Mouse (Mus musculus): Measurements from ENCODE around the gene Gm49342. TPM values are rescaled to one million over a fixed set of nuclear protein-coding genes. Genes with fewer than 3 reads are reported as not detected.
A peak's percentile ranks its signal among the peaks of the same experiment; 100 is the strongest.
"Not testable (repeated sequence)": the region's sequence is repeated elsewhere in the genome, so short reads cannot be mapped to it uniquely, and the experiment has no call there.

Gene Gm49342
- polyA plus RNA-seq, 1 experiment from 2014 or later = not detected

DNA sequence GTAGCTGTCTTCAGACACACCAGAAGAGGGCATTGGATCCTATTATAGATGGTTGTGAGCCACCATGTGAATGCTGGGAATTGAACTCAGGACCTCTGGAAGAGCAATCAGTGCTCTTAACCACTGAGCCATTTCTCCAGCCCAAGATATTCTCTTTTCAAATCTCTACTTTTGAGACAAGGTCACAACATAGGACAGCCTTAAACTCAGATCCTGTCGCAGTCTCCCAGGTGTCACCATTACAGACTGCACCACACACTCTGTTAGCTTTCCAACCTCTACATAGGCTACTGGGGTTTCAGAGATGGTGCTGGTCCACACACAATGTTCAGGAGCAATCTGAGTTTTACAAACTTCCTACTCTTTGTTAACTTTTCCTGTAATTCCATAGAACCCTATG lies 20.9 kb upstream of the Gm49342 start:
- peak overlapping the region; percentile 72 for H3K4me3 ChIP-seq
- peaks cover 21% of the 10 kb centered on the region for H3K4me1 ChIP-seq
- ATAC-seq (ENCODE audit: low FRiP score); H3K27ac ChIP-seq; H3K9ac ChIP-seq; H3K27me3 ChIP-seq; H3K9me3 ChIP-seq (replicated peaks): not testable (repeated sequence)
- peak overlapping the region; percentile 74 for H3K4me2 ChIP-seq (replicated peaks)
- 87% methylated on average over 1 of the region's 1 CpGs for WGBS
- H3K36me3 ChIP-seq = peaks cover 27% of the 10 kb centered on the region

DNA sequence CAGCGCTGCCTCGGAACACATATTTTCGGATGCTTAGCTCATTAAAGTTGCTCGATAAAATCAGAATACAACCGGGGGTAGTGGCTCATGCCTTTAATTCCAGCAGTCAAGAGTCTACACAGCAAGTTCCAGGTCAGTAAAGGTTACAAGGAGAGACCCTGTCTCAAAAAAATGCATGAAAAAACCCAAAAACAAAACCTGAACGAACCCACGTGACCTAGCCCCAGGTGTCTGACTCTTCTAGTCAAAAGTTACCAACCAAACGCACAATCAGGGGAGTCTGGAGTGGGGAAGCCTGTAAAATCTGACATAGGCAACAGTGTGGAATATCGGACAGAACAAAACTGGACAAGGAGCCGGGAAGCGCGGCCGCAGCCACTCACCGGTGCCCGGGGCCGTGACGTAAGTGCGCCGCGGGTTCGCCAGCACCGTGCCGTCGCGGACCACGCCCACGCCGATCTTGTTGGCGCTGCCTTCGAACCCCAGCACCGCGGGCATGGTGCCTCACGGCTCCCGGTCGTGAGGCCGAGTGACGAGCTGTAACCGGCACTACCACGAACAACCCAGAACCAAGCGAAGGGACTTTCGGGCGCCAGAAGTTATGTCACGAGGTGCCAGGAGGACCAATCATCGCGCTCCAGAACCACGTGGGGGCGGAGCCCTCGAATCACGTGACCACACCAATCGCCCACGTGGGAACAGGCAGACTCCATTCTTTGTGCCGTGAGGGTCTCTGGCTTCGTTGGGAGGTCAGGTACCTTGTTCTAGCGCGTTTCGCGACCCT lies 19.8 kb upstream of the Gm49342 start, which contains the start of the genes Osgep and Apex1:
Gene Osgep (minus strand): TSS at position 613 of the 784 bp plus-strand sequence.
Gene Apex1 (plus strand): TSS at position 688 of the 784 bp plus-strand sequence.
- peak within 1 kb of the TSS; percentile 90 for H3K27ac ChIP-seq
- H3K36me3 ChIP-seq = peaks cover 31% of the 10 kb centered on the region
- peak; percentile 95 for ATAC-seq (ENCODE audit: low FRiP score)
- peak within 1 kb of the TSS; percentile 78 for H3K9ac ChIP-seq
- no peaks in the 10 kb centered on the region for H3K27me3 ChIP-seq
- peaks cover 25% of the 10 kb centered on the region for H3K4me1 ChIP-seq
- H3K4me3 ChIP-seq = peak within 1 kb of the TSS; percentile 72
- H3K4me2 ChIP-seq (replicated peaks) = peak within 1 kb of the TSS; percentile 74
- H3K9me3 ChIP-seq (replicated peaks) = no peaks in the 10 kb centered on the region
- under 1% methylated on average over 57 of the region's 57 CpGs for WGBS

DNA sequence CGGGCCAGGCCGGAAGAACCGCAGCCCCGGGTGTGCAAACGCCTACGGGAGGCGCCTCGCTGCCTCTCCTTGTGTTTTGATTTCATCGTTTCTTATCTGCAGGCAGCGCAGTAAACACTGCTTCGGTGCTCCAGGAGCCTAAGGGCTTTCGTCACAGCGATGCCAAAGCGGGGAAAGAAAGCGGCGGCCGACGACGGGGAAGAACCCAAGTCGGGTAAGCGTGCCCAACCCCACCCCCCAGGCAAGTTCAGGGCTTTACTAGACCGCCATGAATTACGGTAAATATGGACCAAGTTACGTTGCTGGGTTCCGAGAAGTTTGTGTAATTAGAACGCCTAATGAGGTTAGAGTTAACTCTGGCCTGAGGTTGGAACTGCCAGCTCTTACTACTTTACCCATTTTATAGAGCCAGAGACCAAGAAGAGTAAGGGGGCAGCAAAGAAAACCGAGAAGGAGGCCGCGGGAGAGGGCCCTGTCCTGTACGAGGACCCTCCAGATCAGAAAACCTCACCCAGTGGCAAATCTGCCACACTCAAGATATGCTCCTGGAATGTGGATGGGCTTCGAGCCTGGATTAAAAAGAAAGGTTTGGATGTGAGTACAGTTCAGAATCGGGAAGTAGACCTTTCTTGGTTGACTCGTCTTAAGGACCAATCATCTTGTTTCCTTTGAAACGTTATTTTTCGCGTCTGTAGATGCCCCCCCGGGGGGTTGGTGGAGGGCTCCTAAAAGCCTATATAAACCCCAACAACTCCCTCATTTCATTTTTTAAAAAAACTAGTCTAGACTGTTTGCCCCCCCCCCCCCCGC lies 19.0 kb upstream of the Gm49342 start:
- Histone ChIP-seq H3K4me3 (peak overlapping the region; percentile 72), H3K27me3 (no peaks in the 10 kb centered on the region), H3K9me3 (replicated peaks) (no peaks in the 10 kb centered on the region), H3K4me1 (peaks cover 32% of the 10 kb centered on the region), H3K36me3 (peaks cover 31% of the 10 kb centered on the region), H3K27ac (peak overlapping the region; percentile 90), H3K9ac (peak overlapping the region; percentile 78), H3K4me2 (replicated peaks) (peak overlapping the region; percentile 74)
- WGBS = 2% methylated on average over 38 of the region's 38 CpGs
- ATAC-seq (ENCODE audit: low FRiP score) = peak; percentile 47

DNA sequence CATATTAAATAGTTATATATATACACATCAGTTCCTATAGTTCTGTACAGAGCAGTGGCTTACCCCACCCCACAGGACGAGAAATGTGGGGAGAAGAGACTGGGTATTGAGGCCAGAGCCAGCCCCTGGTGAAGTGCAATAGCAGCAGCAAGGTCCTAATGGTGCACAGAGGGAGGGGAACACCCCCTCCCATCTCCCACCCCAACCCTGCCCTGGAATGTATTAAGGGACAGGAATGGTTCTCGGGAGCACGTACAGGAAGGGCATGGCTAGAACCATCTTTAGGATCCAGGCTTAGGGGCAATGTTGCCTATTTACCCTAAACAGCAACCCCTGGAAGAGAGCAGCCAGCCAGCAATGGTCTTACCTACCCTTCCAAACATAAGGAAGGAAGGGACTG lies 17.0 kb upstream of the Gm49342 start:
- Histone ChIP-seq H3K4me1 (peaks cover 37% of the 10 kb centered on the region), H3K4me3 (no peak overlapping the region), H3K27ac (no peak overlapping the region), H3K4me2 (replicated peaks) (no peak overlapping the region), H3K36me3 (peaks cover 31% of the 10 kb centered on the region), H3K9me3 (replicated peaks) (no peaks in the 10 kb centered on the region), H3K27me3 (no peaks in the 10 kb centered on the region), H3K9ac (no peak overlapping the region)
- no peak for ATAC-seq (ENCODE audit: low FRiP score)
- 82% methylated on average over 3 of the region's 3 CpGs for WGBS

DNA sequence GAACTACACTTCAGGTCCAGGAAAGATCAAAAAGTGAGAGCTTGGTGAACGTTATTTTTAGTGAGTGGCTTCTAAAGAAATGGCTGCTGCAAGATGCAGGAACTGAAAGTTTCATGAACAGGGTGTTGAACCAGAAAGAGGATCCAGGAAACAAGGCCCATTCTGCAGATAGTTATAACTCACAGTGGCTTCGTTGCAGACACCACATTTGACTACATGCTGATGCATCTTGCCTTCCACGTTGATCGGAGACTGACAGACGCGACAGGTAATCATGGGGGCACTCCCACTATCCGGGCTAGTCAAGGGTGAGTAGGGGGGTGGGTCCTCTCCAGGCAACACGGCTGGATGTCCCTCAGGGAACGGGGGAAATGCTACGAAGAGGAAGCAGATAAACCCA lies 14.4 kb upstream of the Gm49342 start:
- Histone ChIP-seq H3K4me3 (peak overlapping the region; percentile 97), H3K4me1 (peaks cover 31% of the 10 kb centered on the region), H3K9me3 (replicated peaks) (no peaks in the 10 kb centered on the region), H3K27ac (peak overlapping the region; percentile 84), H3K9ac (peak overlapping the region; percentile 96), H3K27me3 (no peaks in the 10 kb centered on the region), H3K36me3 (peaks cover 31% of the 10 kb centered on the region), H3K4me2 (replicated peaks) (peak overlapping the region; percentile 85)
- WGBS = 20% methylated on average over 10 of the region's 10 CpGs
- no peak for ATAC-seq (ENCODE audit: low FRiP score)

DNA sequence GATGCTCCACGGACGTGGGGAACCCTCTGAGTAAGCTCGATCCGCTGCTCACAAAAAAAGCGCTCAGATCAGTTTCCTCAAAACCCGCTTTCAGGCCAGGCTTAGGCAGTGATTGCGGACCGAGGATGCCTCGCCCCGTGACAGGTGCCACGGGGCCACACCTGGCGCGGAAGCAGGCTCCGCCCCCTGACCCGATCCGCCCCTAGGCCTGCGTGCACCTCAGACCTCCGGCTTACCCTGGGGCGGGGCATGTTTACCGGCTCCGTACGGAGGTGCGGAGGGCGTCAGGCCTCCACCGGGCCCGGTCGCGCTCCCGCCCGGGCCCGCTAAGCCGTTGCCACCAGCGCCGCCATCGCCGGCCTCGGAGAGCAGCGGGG lies 14.0 kb upstream of the Gm49342 start:
- H3K4me2 ChIP-seq (replicated peaks) = peak overlapping the region; percentile 85
- no peaks in the 10 kb centered on the region for H3K27me3 ChIP-seq
- peak; percentile 59 for ATAC-seq (ENCODE audit: low FRiP score)
- no peaks in the 10 kb centered on the region for H3K9me3 ChIP-seq (replicated peaks)
- peaks cover 31% of the 10 kb centered on the region for H3K4me1 ChIP-seq
- H3K36me3 ChIP-seq = peaks cover 31% of the 10 kb centered on the region
- H3K4me3 ChIP-seq = peak overlapping the region; percentile 97
- peak overlapping the region; percentile 84 for H3K27ac ChIP-seq
- peak overlapping the region; percentile 96 for H3K9ac ChIP-seq
- under 1% methylated on average over 35 of the region's 38 CpGs for WGBS

DNA sequence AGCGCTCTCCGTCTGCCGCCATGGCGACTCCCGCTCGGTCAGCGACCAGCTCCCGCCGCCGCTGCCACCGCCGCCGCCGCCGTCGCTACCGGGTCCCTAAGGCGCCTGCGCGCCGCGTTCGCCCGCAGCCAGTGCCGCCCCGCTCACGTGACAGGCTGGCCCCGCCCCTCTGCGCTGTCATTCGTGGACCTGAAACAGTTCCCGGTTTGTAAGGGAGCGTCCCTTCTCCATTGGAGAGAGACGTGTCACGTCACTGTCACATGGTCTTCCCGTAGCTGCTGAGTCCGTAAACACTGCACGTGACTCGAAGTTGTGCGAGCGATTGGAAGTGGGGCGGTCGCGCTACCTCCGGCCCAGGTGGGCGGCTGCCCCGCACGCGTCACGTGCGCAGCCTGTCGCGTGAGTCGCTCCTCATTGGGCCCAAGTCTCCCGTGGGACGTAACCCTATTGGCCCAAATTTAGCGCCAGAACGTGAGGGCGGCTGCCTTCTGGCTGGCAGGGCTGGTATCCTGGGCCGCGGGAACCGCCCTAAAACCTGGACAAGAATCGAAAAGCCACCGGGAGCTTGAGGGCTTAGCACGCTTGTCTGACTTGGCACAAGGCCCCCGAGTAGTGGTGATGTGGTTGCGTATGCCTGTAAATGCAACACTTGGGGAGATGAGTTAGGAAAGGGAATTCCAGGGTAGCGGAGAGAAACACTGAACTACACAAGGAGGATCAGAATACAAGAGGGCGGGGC lies 13.4 kb upstream of the Gm49342 start, which contains the start of the genes Pip4p1 and Pnp:
Gene Pip4p1 (minus strand): TSS at position 103 of the 739 bp plus-strand sequence.
Gene Pnp (plus strand): TSS at position 329 of the 739 bp plus-strand sequence.
- under 1% methylated on average over 68 of the region's 68 CpGs for WGBS
- Histone ChIP-seq H3K9me3 (replicated peaks) (no peaks in the 10 kb centered on the region), H3K36me3 (peaks cover 31% of the 10 kb centered on the region), H3K4me3 (peak within 1 kb of the TSS; percentile 97), H3K27me3 (no peaks in the 10 kb centered on the region), H3K4me2 (replicated peaks) (peak within 1 kb of the TSS; percentile 85), H3K27ac (peak within 1 kb of the TSS; percentile 88), H3K9ac (peak within 1 kb of the TSS; percentile 96), H3K4me1 (peaks cover 26% of the 10 kb centered on the region)
- ATAC-seq (ENCODE audit: low FRiP score) = peak; percentile 99

DNA sequence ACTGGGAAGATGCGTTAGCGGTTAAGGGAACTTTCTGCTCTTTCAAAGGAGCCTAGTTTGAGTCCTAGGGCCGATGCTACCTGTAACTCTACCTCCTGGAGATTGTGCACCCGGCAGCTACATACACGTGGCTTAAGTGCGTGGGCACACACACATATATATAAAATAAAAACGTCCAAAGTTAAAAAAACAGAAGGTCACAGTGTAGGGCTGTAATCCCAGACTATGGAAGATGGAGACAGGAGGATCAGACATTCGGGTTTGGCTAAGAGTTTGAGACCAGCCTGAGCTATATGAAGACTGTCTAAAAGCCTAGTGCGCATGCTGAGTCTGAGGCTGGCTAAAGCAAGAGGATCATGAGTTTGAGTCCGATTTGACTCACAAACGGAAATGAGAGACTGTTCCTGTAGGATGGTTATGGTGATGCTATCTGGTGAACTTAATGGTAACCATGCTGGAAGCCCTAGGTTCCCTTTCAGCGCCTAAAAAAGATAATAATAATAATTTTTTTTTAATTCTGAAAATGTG lies 12.8 kb upstream of the Gm49342 start:
- H3K4me2 ChIP-seq (replicated peaks) = peak overlapping the region; percentile 63
- H3K27ac ChIP-seq = peak overlapping the region; percentile 88
- peaks cover 20% of the 10 kb centered on the region for H3K4me1 ChIP-seq
- H3K9me3 ChIP-seq (replicated peaks) = no peaks in the 10 kb centered on the region
- peak overlapping the region; percentile 64 for H3K9ac ChIP-seq
- no peaks in the 10 kb centered on the region for H3K27me3 ChIP-seq
- peaks cover 26% of the 10 kb centered on the region for H3K36me3 ChIP-seq
- 14% methylated on average over 12 of the region's 12 CpGs for WGBS
- peak overlapping the region; percentile 97 for H3K4me3 ChIP-seq
- no peak for ATAC-seq (ENCODE audit: low FRiP score)

DNA sequence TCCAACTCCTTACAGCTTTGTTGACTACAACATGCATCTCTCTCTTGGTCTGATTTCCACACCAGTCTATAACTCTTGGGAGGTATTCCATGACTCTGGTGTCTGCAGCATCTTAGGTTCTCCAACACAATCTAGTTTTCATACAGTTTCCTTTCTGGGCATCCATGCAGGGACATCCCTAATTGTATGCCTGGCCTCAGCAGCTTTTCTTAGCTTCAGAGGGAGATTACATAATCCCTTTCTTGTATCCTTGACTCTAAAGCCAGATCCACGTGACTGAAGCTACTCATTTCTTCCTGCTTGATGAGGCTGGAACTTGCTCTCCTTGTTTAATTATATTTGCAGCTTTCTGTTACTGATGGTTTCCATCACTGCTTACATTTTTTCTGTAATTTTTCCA lies 7.7 kb upstream of the Gm49342 start:
- no peak overlapping the region for H3K27ac ChIP-seq
- no peaks in the 10 kb centered on the region for H3K36me3 ChIP-seq
- no peak for ATAC-seq (ENCODE audit: low FRiP score)
- no peaks in the 10 kb centered on the region for H3K27me3 ChIP-seq
- H3K4me1 ChIP-seq = peaks cover 1% of the 10 kb centered on the region; the same call in 1 of the 2 replicates
- 71% methylated on average over 1 of the region's 1 CpGs for WGBS
- H3K9ac ChIP-seq = no peak overlapping the region
- no peak overlapping the region for H3K4me3 ChIP-seq
- no peaks in the 10 kb centered on the region for H3K9me3 ChIP-seq (replicated peaks)
- H3K4me2 ChIP-seq (replicated peaks) = no peak overlapping the region

DNA sequence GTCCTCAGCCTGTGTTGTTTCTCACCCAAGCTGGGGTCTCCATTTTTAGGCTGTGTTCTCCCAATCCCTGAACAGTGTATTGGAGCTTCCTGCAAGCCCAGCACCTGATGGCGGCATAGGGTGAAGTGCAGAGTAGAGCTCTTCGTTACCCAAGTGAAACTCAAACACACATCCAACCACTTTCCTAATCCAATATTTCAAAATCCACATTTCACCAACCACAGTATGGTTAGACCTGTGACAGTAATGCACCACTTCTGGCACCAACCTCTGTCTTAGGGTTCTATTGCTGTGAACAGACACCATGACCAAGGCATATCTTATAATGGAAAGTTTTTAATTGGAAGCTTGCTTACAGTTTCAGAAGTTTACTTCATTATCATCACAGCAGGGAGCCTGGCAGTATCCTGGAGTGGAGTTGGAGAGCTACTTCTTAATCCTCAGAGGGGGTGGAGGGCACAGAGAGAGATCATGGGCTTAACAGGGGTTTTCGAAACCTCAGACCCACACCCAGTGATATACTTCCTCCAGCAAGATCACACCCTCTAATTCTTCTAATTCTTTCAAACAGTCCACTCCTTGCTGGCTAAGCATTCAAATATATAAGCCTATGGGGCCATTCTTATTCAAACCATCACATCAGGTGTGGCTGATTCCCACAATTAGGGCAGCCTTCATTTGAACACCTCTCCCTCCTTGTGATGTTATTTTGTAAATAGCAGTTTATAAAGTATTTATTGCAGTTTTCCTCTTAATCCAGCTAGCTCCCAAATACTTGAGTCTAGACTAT lies 6.0 kb upstream of the Gm49342 start:
- Histone ChIP-seq H3K4me3 (no peak overlapping the region), H3K27me3 (no peaks in the 10 kb centered on the region), H3K9ac (no peak overlapping the region), H3K4me1 (no peaks in the 10 kb centered on the region), H3K9me3 (replicated peaks) (no peaks in the 10 kb centered on the region), H3K27ac (no peak overlapping the region), H3K36me3 (no peaks in the 10 kb centered on the region), H3K4me2 (replicated peaks) (no peak overlapping the region)
- ATAC-seq (ENCODE audit: low FRiP score) = no peak
- WGBS = 91% methylated on average over 3 of the region's 3 CpGs

DNA sequence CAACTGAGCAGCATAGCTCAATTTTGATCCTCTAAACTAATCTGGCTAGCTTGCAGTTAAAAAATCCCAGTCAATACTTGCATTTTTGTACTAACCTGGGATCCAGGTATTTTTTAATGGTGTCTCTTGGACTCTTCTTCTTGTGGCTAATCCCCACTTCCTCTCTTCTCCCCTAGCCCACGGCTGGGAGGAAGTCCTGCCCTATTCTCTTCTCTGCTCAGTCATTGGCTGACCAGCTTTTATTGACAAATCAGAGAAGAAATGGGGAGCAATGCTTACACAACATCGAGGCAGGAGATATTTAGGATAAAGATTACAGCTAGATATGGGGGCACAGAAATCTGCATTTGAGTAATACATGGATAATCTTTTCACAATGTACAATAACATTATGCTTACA lies 5.4 kb upstream of the Gm49342 start:
- Histone ChIP-seq H3K4me2 (replicated peaks) (no peak overlapping the region), H3K4me3 (no peak overlapping the region), H3K9me3 (replicated peaks) (no peaks in the 10 kb centered on the region), H3K27ac (no peak overlapping the region), H3K4me1 (no peaks in the 10 kb centered on the region), H3K27me3 (no peaks in the 10 kb centered on the region), H3K9ac (no peak overlapping the region), H3K36me3 (no peaks in the 10 kb centered on the region)
- no peak for ATAC-seq (ENCODE audit: low FRiP score)
- WGBS = 33% methylated on average over 2 of the region's 2 CpGs
